Mouse (Mus musculus) midbrain, embryonic 14.5 days (tissue): Measurements from ENCODE around the gene Oosp1. TPM values are rescaled to one million over a fixed set of nuclear protein-coding genes. Genes with fewer than 3 reads are reported as not detected.

Experiments used
- ATAC-seq: fragments of 200-750 bp; cut with Nextera tagmentation; 2 replicates; pipeline ENCODE4 v1.8.0; 2017; ENCODE audit warnings: moderate number of reproducible peaks, moderate library complexity; ENCODE audit not compliant: low FRiP score, low TSS enrichment
- DNase-seq: peaks from one replicate; pipeline ENCODE4 v3.0.0-alpha.2; 2015
- H3K27ac ChIP-seq: fragments of 300-500 bp; sonication (generic); replicated peaks from 2 replicates; pipeline ENCODE4 v1.5.1; 2014; ENCODE audit warnings: mild to moderate bottlenecking, low read depth, low read length, moderate library complexity
- H3K27me3 ChIP-seq: fragments of 300-500 bp; sonication (generic); 2 replicates; pipeline ENCODE4 v1.6.1; 2014; ENCODE audit warnings: low read length, control low read depth, mixed read lengths; ENCODE audit not compliant: control insufficient read depth, insufficient read depth
- H3K36me3 ChIP-seq: fragments of 300-500 bp; sonication (generic); 2 replicates; pipeline ENCODE4 v1.6.1; 2014; ENCODE audit warnings: low read length, control low read depth; ENCODE audit not compliant: control insufficient read depth, insufficient read depth
- H3K4me1 ChIP-seq: fragments of 300-500 bp; sonication (generic); 2 replicates; pipeline ENCODE4 v1.6.1; 2014; ENCODE audit warnings: mild to moderate bottlenecking, antibody characterized with exemption, low read length, control low read depth; ENCODE audit not compliant: control insufficient read depth, insufficient read depth
- H3K4me2 ChIP-seq: fragments of 300-500 bp; sonication (generic); 2 replicates; pipeline ENCODE4 v1.6.1; 2014; ENCODE audit warnings: mild to moderate bottlenecking, low read length, moderate library complexity
- H3K4me3 ChIP-seq: fragments of 300-500 bp; sonication (generic); replicated peaks from 2 replicates; pipeline ENCODE4 v1.5.1; 2014; ENCODE audit warnings: low read depth, low read length
- H3K9ac ChIP-seq: fragments of 300-500 bp; sonication (generic); replicated peaks from 2 replicates; pipeline ENCODE4 v1.6.1; 2014; ENCODE audit warnings: mild to moderate bottlenecking, low read length, moderate library complexity
- H3K9me3 ChIP-seq: fragments of 300-500 bp; sonication (generic); 2 replicates; pipeline ENCODE4 v1.6.1; 2016; ENCODE audit warnings: low read length, control low read depth, mixed read lengths; ENCODE audit not compliant: control insufficient read depth
- WGBS: fragments of 180-500 bp; shearing (Covaris S2); extraction: QIAGEN DNeasy Blood & Tissue Kit; methylation state at CpG from one replicate; pipeline ENCODE4 v1.1.7; 2014; 5-methylcytosine and 5-hydroxymethylcytosine counted together
- polyA plus RNA-seq: library from polyadenylated mRNA; unstranded; fragments of >200 nt; fragmentation: Nextera tagmentation; extraction: Ambion mirVana; gene quantifications from 2 replicates; pipeline ENCODE4 v1.2.1, GENCODE M21; 2014

The Oosp1 gene
- polyA plus RNA-seq, 1 experiment from 2014 or later = not detected

DNA sequence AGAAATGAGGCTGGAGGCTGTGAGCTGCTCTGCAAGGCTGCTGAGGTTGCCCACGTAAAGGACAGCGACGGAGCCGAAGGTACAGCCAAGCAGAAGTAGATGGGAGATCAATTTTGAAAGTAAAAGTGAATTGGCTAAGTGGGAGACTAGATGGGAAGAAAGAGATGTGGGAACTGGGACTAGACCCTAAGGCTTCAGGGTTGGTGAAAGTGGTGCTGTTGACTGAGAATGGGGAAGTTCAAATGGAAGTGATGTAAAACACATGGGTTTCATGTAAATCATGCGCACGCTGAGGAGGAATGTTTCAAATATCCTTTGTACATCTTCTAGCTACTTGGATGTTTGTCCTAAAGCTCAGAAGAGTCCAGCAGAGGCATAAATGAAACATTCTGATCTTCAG lies 7.4 kb upstream of the Oosp1 start:
- Histone ChIP-seq H3K36me3 (no peaks in the 10 kb centered on the region), H3K4me1 (no peaks in the 10 kb centered on the region), H3K4me2 (no peak overlapping the region), H3K4me3 (no peak overlapping the region), H3K27ac (no peak overlapping the region), H3K9me3 (no peaks in the 10 kb centered on the region), H3K27me3 (no peaks in the 10 kb centered on the region), H3K9ac (no peak overlapping the region)
- DNase-seq (no peak), ATAC-seq (no peak)
- 93% methylated on average over 6 of the region's 6 CpGs for WGBS

DNA sequence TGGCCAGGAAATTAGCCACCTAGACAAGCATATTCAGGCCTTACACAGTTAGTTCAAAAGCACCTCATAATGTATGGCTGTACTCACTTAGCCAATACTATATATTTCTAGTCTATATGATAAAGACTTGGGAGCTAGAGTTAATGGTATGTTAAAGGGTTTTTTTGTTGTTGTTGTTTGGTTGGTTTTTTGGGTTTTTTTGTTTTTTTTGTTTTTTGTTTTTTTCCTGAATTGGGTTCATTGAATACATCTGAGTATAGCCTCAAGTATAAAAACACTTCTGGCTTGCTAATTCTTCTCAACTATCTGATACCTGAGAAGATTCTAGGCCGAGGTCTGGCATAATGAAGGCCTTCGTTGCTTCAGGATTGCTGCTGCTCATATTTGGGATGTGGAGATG lies 5.8 kb upstream of the Oosp1 start, which contains the start of gene Oosp3:
TSS of gene Oosp3 (plus strand) at position 301 of the 400 bp plus-strand sequence.
- no peaks in the 10 kb centered on the region for H3K4me1 ChIP-seq
- DNase-seq (no peak), ATAC-seq (no peak)
- H3K9ac ChIP-seq = no peak within 1 kb of the TSS
- WGBS = 85% methylated on average over 2 of the region's 2 CpGs
- no peaks in the 10 kb centered on the region for H3K36me3 ChIP-seq
- no peak within 1 kb of the TSS for H3K27ac ChIP-seq
- H3K4me2 ChIP-seq = no peak within 1 kb of the TSS
- H3K27me3 ChIP-seq = no peaks in the 10 kb centered on the region
- no peak within 1 kb of the TSS for H3K4me3 ChIP-seq
- H3K9me3 ChIP-seq = no peaks in the 10 kb centered on the region

DNA sequence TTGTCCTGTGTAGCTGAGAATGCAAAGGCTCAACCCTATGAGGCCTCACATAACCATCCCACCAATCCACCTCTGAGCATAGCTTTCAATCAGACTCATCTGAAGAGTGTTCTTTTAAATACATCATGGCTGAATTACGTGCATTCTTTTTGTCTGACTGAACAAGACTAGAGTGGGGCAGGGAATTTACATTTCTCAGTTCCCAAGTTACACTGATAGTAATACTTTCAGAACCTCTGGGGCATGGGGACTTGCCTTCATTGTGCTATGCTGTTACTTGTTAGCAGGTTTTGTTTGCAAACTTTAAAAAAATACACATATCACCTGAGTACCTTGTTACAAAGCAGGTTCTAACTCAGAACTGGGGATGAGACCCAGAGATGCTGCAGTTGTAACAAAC lies 504 bp upstream of the Oosp1 start:
- WGBS = 62% methylated on average over 1 of the region's 1 CpGs
- no peak for ATAC-seq
- no peaks in the 10 kb centered on the region for H3K9me3 ChIP-seq
- H3K9ac ChIP-seq = no peak overlapping the region
- H3K4me1 ChIP-seq = no peaks in the 10 kb centered on the region
- no peak overlapping the region for H3K27ac ChIP-seq
- H3K27me3 ChIP-seq = no peaks in the 10 kb centered on the region
- no peak overlapping the region for H3K4me3 ChIP-seq
- H3K4me2 ChIP-seq = no peak overlapping the region
- H3K36me3 ChIP-seq = no peaks in the 10 kb centered on the region
- DNase-seq = no peak

DNA sequence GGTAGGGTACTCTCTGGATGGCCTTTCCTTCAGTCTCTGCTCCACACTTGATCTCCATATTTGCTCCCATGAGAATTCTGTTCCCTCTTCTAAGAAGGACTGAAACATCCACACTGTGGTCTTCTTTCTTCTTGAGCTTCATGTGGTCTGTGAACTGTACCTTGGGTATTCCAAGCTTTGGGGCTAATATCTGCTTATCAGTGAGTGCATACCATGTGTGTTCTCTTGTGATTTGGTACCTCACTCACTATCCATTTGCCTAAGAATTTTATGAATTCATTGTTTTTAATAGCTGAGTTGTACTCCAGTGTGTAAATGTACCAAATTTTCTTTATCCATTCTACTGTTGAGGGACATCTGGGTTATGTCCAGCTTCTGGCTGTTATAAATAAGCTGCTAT lies 29.4 kb downstream of the Oosp1 start:
- H3K9me3 ChIP-seq = no peaks in the 10 kb centered on the region
- ATAC-seq (no peak), DNase-seq (no peak)
- H3K9ac ChIP-seq = no peak overlapping the region
- H3K4me3 ChIP-seq = no peak overlapping the region
- H3K36me3 ChIP-seq = no peaks in the 10 kb centered on the region
- no peaks in the 10 kb centered on the region for H3K4me1 ChIP-seq
- no peak overlapping the region for H3K27ac ChIP-seq
- no peaks in the 10 kb centered on the region for H3K27me3 ChIP-seq
- no peak overlapping the region for H3K4me2 ChIP-seq

DNA sequence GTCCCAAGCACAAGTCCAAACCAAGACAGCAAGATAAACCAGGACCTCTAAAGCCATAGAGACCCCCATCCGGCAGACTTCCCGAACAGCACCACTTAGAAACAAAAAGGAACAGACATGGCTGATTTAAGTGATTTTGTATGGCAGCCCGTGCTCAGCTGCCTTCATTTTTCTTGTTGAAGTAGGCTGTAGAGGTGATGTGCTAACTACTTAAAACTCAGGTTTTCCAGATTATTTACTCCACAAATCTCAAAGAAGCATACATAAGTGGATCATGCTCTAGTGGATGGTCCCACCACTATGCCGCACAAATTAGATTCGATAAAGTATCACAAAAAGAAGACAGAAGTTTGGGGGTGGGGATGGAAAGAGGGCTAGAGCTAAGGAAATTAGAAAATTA lies 30.5 kb downstream of the Oosp1 start, which contains the start of gene Oosp2:
TSS of gene Oosp2 (minus strand) at position 101 of the 400 bp plus-strand sequence.
- H3K4me3 ChIP-seq = no peak within 1 kb of the TSS
- no peaks in the 10 kb centered on the region for H3K9me3 ChIP-seq
- no peak within 1 kb of the TSS for H3K9ac ChIP-seq
- ATAC-seq (no peak), DNase-seq (no peak)
- H3K4me1 ChIP-seq = no peaks in the 10 kb centered on the region
- H3K4me2 ChIP-seq = no peak within 1 kb of the TSS
- H3K27me3 ChIP-seq = no peaks in the 10 kb centered on the region
- 87% methylated on average over 5 of the region's 5 CpGs for WGBS
- no peak within 1 kb of the TSS for H3K27ac ChIP-seq
- no peaks in the 10 kb centered on the region for H3K36me3 ChIP-seq

DNA sequence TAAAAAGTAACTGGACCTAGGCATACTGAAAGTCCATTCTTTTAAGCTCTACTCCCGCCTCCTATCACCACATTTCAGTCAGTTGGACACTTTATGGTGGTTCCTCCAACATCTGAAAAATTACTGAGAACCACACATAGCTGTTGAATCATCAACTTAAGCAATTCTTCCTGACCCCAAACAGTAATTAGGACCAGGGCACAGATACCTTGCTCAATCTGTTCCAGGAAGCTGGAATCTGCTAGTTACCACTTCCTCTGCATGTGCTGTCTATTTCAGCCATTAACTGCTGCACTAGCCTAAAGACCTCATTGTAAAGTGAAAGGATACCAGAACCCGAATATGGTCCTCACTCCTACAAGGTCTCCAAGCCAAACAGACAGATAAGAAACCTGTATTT lies 31.8 kb downstream of the Oosp1 start:
- H3K36me3 ChIP-seq = no peaks in the 10 kb centered on the region
- DNase-seq (no peak), ATAC-seq (no peak)
- H3K4me2 ChIP-seq = no peak overlapping the region
- H3K9me3 ChIP-seq = no peaks in the 10 kb centered on the region
- no peak overlapping the region for H3K9ac ChIP-seq
- H3K27ac ChIP-seq = no peak overlapping the region
- no peaks in the 10 kb centered on the region for H3K4me1 ChIP-seq
- no peaks in the 10 kb centered on the region for H3K27me3 ChIP-seq
- WGBS = 77% methylated on average over 2 of the region's 2 CpGs
- H3K4me3 ChIP-seq = no peak overlapping the region

DNA sequence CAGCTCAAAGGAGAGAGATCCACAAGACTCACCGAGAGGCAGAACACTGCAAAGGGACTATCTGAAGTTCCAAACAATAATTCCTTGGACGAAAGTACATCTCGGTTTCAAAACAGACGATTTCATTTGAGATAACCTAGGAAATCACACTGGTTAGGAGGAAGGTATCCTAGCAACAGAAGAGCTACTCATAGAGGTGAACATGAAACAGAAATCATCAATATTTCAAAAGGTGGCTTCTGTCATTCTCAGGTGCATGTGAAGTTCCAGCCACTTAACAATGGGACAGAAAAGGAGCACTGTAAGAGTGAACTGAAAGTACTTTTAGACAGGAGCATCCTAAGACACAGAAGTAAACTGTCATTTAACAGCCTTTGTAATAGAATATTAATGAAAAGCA lies 41.4 kb downstream of the Oosp1 start:
- Histone ChIP-seq H3K9ac (no peak overlapping the region), H3K27me3 (no peaks in the 10 kb centered on the region), H3K36me3 (no peaks in the 10 kb centered on the region), H3K27ac (no peak overlapping the region), H3K4me3 (no peak overlapping the region), H3K9me3 (no peaks in the 10 kb centered on the region), H3K4me2 (no peak overlapping the region), H3K4me1 (no peaks in the 10 kb centered on the region)
- ATAC-seq (no peak), DNase-seq (peak; percentile 6)
- 81% methylated on average over 4 of the region's 4 CpGs for WGBS

DNA sequence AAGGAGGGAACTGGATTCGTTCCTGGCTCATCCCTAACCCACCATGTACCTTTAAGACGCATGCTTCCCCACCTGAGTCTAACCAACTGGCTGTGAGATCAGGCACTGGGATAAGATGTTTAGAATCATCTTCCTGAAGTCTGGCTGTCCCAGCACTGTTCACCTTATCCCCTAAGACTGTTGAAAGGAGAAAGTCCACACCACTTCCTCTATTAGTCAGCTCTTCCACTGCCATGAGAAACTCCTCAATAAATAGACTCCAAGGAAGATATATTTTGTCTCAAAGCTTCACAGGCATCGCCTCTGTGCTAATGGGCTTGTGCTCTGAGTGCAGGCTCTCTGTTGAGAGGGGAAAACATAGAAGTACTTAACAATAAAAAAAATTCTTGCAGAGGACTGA lies 44.8 kb downstream of the Oosp1 start:
- no peaks in the 10 kb centered on the region for H3K27me3 ChIP-seq
- DNase-seq (no peak), ATAC-seq (no peak)
- H3K27ac ChIP-seq = no peak overlapping the region
- no peaks in the 10 kb centered on the region for H3K36me3 ChIP-seq
- WGBS = 86% methylated on average over 3 of the region's 3 CpGs
- H3K4me3 ChIP-seq = no peak overlapping the region
- H3K9me3 ChIP-seq = no peaks in the 10 kb centered on the region
- H3K4me1 ChIP-seq = no peaks in the 10 kb centered on the region
- no peak overlapping the region for H3K9ac ChIP-seq
- H3K4me2 ChIP-seq = no peak overlapping the region

DNA sequence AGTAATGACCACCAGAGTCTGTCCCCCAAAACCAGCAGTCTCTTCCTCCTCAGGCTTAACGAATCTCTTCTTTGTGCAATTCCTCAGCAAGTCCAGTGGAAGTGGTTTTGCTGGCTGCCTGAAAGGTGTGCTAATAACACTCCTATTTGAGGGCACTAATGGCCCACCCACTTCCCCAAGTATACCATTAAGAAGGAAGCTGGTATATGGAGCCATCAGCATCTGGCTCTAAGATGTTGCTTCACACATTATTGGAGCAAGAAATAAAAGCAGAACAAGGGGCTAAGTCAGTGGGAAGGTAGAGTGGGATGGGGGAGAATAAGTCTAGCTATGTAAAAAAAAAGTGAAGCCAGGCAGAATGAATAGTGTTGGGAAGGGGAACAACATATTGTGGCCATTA lies 50.2 kb downstream of the Oosp1 start, which contains the start of gene Ms4a3:
TSS of gene Ms4a3 (minus strand) at position 120 of the 400 bp plus-strand sequence.
- Histone ChIP-seq H3K27ac (no peak within 1 kb of the TSS), H3K4me3 (no peak within 1 kb of the TSS), H3K4me1 (no peaks in the 10 kb centered on the region), H3K27me3 (no peaks in the 10 kb centered on the region), H3K9me3 (no peaks in the 10 kb centered on the region), H3K9ac (no peak within 1 kb of the TSS), H3K4me2 (no peak within 1 kb of the TSS), H3K36me3 (no peaks in the 10 kb centered on the region)
- no peak for DNase-seq
- no peak for ATAC-seq
- 76% methylated on average over 1 of the region's 1 CpGs for whole genome bisulfite sequencing
